Mouse (Mus musculus) bone marrow, adult 2 months (tissue): ENCODE results near the gene Hnrnpab.

Experiments used
- CTCF ChIP-seq: fragments of 200-500 bp; IDR thresholded peaks from 2 replicates; pipeline ENCODE4 v1.5.1; 2011; ENCODE audit warnings: low read length, control low read depth; ENCODE audit not compliant: control insufficient read depth, insufficient read depth
- POLR2A ChIP-seq: fragments of 200-500 bp; IDR thresholded peaks from 2 replicates; pipeline ENCODE4 v1.6.1; 2011; ENCODE audit warnings: low read depth, mild to moderate bottlenecking, control low read depth, low read length, borderline replicate concordance; ENCODE audit not compliant: control insufficient read depth

DNA sequence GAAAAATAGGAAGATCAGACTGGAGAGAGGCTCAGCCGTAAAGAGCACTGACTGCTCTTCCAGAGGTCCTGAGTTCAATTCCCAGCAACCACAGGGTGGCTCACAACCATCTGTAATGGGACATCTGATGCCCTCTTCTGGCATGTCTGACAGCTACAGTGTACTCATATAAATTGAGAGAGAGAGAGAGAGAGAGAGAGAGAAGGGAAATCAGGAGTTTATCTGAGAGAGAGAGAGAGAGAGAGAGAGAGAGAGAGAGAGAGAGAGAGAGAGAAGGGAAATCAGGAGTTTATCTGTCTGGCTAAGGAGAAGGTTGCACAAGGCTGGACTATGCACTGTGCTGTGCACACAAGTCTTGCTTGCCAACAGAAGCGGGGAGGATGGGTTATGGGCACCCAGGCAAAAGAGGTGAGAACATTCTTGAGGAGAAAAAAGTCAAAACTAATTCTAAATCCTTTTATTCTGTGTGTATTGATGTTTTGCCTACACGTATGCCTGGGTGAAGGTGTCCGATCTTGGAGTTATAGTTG is 46.3 kb upstream of the Hnrnpab start:
- TF ChIP-seq CTCF, result no peak
- no peak for TF ChIP-seq POLR2A
